Mouse (Mus musculus): Measurements from ENCODE around the gene Fgfr1op2.

Gene Fgfr1op2

GRCm38 (mm10) chr6:146642276-146643183 is 65.5 kb downstream of the Fgfr1op2 start, which contains the start of the genes Med21 and Tm7sf3:
Med21 (plus strand) TSS chr6:146642547.
Tm7sf3 (minus strand) TSS chr6:146642824.
- DNase-seq = peak; percentile 99

- peak; percentile 24 to 61 for DNase-seq
These were observed 66.2 kb downstream of the Fgfr1op2 start for GRCm38 (mm10) chr6:146643184-146643570.

Data from kidney, postnatal 25 days (tissue).